Mouse (Mus musculus): ENCODE measurements around the gene Brinp1.

DNA sequence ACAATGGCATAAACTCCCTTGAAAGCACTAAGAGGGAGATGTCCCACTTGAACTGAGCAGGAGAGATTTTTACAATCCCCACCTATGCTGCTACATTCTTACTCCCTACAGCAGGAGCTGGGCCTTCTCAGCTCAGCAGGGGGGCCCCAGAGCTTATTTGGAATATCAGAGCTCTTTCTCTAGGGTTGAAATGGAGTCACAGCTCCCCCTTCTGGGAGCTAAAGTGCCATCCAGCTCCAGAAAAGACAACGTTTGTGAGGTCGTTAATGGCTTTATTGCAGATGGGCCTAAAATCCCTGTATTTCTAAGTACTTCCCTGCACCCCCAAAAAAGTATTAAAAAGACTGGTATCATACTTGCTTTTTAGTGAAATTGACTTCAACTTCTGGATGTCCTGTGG, 3.6 kb downstream of the Brinp1 start:
- no peak; the same call in 1 of the 2 replicates for TF ChIP-seq CTCF (conservative IDR thresholded peaks at IDR 0.05; ENCODE audit: insufficient read depth, insufficient read length, low read depth, low read length)
- no peak for TF ChIP-seq POLR2A (IDR thresholded peaks at IDR 0.05; ENCODE audit: low read depth, low read length)
